8 mouse cellular contexts compared by ENCODE assay signal in genomic region chr3:153911882-153912440, GRCm38 (mm10). TPM values are rescaled to one million over a fixed set of nuclear protein-coding genes. Genes with fewer than 3 reads are reported as not detected.
DNase-seq lines count a peak whose midpoint lies in the region; ATAC-seq and TF ChIP-seq lines count a peak whose summit lies in the region.

No protein-coding gene starts in this region.

- peak overlapping the region; percentile 99 for H3K9ac ChIP-seq in intestine, embryonic 14.5 days (ENCODE audit: low read length)
- H3K9ac ChIP-seq in neural tube, embryonic 13.5 days: peak overlapping the region; percentile 93

- no peak for ATAC-seq in intestine, embryonic 14.5 days (replicated peaks; ENCODE audit: low FRiP score, low TSS enrichment, low read depth)
- ATAC-seq in neural tube, embryonic 13.5 days (ENCODE audit: low read depth): no peak

- TF ChIP-seq POLR2A in lung, adult 2 months (IDR thresholded peaks at IDR 0.05; ENCODE audit: borderline replicate concordance, extremely low read depth, low read depth, low read length): no peak
- TF ChIP-seq POLR2A in cortical plate, adult 2 months (IDR thresholded peaks at IDR 0.05; ENCODE audit: extremely low read depth, insufficient read depth, low read length): no peak

- H3K9me3 ChIP-seq in intestine, embryonic 14.5 days (ENCODE audit: control insufficient read depth, low read length): no peaks in the 10 kb centered on the region
- no peaks in the 10 kb centered on the region for H3K9me3 ChIP-seq in neural tube, embryonic 13.5 days

- TF ChIP-seq CTCF in lung, adult 2 months (IDR thresholded peaks at IDR 0.05; ENCODE audit: insufficient read depth, low read length): no peak
- no peak for TF ChIP-seq CTCF in cortical plate, adult 2 months (IDR thresholded peaks at IDR 0.05; ENCODE audit: extremely low read depth, insufficient read depth, low read length)

- no peak overlapping the region for H3K27ac ChIP-seq in cortical plate, adult 2 months (ENCODE audit: insufficient read depth, low read length)
- H3K27ac ChIP-seq in intestine, embryonic 14.5 days (ENCODE audit: low read depth): peak overlapping the region; percentile 83
- peak overlapping the region; percentile 95 for H3K27ac ChIP-seq in neural tube, embryonic 13.5 days (replicated peaks)

- no peak for DNase-seq in lung, adult 2 months
- no peak for DNase-seq in lung, adult 18-20 months
- DNase-seq in intestine, embryonic 14.5 days (ENCODE audit: low spot score): no peak
- no peak for DNase-seq in embryo, embryonic 11 days
- no peak for DNase-seq in right cerebral cortex, postnatal 14 days
- no peak for DNase-seq in spleen, postnatal 10 days (ENCODE audit: low spot score in 2 of 2)

- H3K27me3 ChIP-seq in intestine, embryonic 14.5 days (replicated peaks; ENCODE audit: control insufficient read depth, insufficient read depth, low read length): no peaks in the 10 kb centered on the region
- H3K27me3 ChIP-seq in neural tube, embryonic 13.5 days: no peaks in the 10 kb centered on the region

- peaks cover 47% of the 10 kb centered on the region for H3K36me3 ChIP-seq in intestine, embryonic 14.5 days (ENCODE audit: control insufficient read depth, insufficient read depth, low read length)
- H3K36me3 ChIP-seq in neural tube, embryonic 13.5 days: peaks cover 39% of the 10 kb centered on the region

- H3K4me1 ChIP-seq in lung, adult 2 months (ENCODE audit: control insufficient read depth, insufficient read depth, low read length): peaks cover 17% of the 10 kb centered on the region
- H3K4me1 ChIP-seq in cortical plate, adult 2 months (ENCODE audit: control insufficient read depth, insufficient read depth, low read length): peaks cover 10% of the 10 kb centered on the region
- H3K4me1 ChIP-seq in intestine, embryonic 14.5 days (replicated peaks; ENCODE audit: control insufficient read depth, insufficient read depth, low read length): peaks cover 23% of the 10 kb centered on the region
- peaks cover 54% of the 10 kb centered on the region for H3K4me1 ChIP-seq in neural tube, embryonic 13.5 days (replicated peaks)

- peak overlapping the region; percentile 78 for H3K4me3 ChIP-seq in lung, adult 2 months (replicated peaks; ENCODE audit: extremely low read depth, low read depth, low read length)
- H3K4me3 ChIP-seq in cortical plate, adult 2 months (ENCODE audit: insufficient read depth, low read length): peak overlapping the region; percentile 51
- peak overlapping the region; percentile 100 for H3K4me3 ChIP-seq in intestine, embryonic 14.5 days (ENCODE audit: low read depth, low read length)
- peak overlapping the region; percentile 84 for H3K4me3 ChIP-seq in neural tube, embryonic 13.5 days

- peak overlapping the region; percentile 70 for H3K4me2 ChIP-seq in intestine, embryonic 14.5 days (ENCODE audit: low read length)
- peak overlapping the region; percentile 88 for H3K4me2 ChIP-seq in neural tube, embryonic 13.5 days

- 3% methylated on average over 12 of the region's 12 CpGs for WGBS in lung, adult 2 months
- 4% methylated on average over 12 of the region's 12 CpGs for WGBS in intestine, embryonic 14.5 days
- 3% methylated on average over 12 of the region's 12 CpGs for WGBS in neural tube, embryonic 13.5 days

RNA-seq across cellular contexts. Expression of gene Rabggtb, which starts 0.8 kb away (rescaled TPM):
- polyA plus RNA-seq in lung, adult 2 months (2012; rRNA removed): 22.4 and 29.7 TPM in 2 replicates
- 64.9 and 65.0 TPM in 2 replicates for polyA plus RNA-seq in cortical plate, adult 2 months (2012; rRNA removed)
- 61.8 and 64.1 TPM in 2 replicates for polyA plus RNA-seq in intestine, embryonic 14.5 days (2014; fragmentation: Nextera tagmentation; extraction: Ambion mirVana)
- polyA plus RNA-seq in neural tube, embryonic 13.5 days (2015; fragmentation: Nextera tagmentation; extraction: Ambion mirVana): 46.9 and 51.2 TPM in 2 replicates

RNA-seq across cellular contexts. Expression of gene Msh4, which starts 6.0 kb away (rescaled TPM):
- polyA plus RNA-seq in lung, adult 2 months (2012; rRNA removed): 0.05 and 0.06 TPM in 2 replicates
- polyA plus RNA-seq in cortical plate, adult 2 months (2012; rRNA removed): 0.08 TPM in 1 of 2 replicates, not detected in the other
- polyA plus RNA-seq in intestine, embryonic 14.5 days (2014; fragmentation: Nextera tagmentation; extraction: Ambion mirVana): 0.05 and 0.13 TPM in 2 replicates
- 0.06 TPM in 1 of 2 replicates, not detected in the other for polyA plus RNA-seq in neural tube, embryonic 13.5 days (2015; fragmentation: Nextera tagmentation; extraction: Ambion mirVana)

RNA-seq across cellular contexts. Expression of gene Acadm, which starts 32.5 kb away (rescaled TPM):
- 27.1 and 62.3 TPM in 2 replicates for polyA plus RNA-seq in lung, adult 2 months (2012; rRNA removed)
- 54.4 and 62.2 TPM in 2 replicates for polyA plus RNA-seq in cortical plate, adult 2 months (2012; rRNA removed)
- 82.6 and 84.6 TPM in 2 replicates for polyA plus RNA-seq in intestine, embryonic 14.5 days (2014; fragmentation: Nextera tagmentation; extraction: Ambion mirVana)
- 63.4 and 68.7 TPM in 2 replicates for polyA plus RNA-seq in neural tube, embryonic 13.5 days (2015; fragmentation: Nextera tagmentation; extraction: Ambion mirVana)
